Mouse (Mus musculus) brain, embryonic 14.5 days (tissue): ENCODE results near the gene Tsc22d2.

ENCODE experiments used
- CTCF ChIP-seq: fragments of 200-500 bp; IDR thresholded peaks from 2 replicates; pipeline ENCODE4 v1.5.1; 2012; ENCODE audit warnings: inconsistent platforms, mild to moderate bottlenecking, moderate library complexity, borderline replicate concordance; ENCODE audit not compliant: insufficient read depth, insufficient read length; ENCODE audit errors: extremely low read depth
- POLR2A ChIP-seq: fragments of 200-500 bp; IDR thresholded peaks from 2 replicates; pipeline ENCODE4 v1.6.1; 2012; ENCODE audit warnings: mild to moderate bottlenecking, inconsistent platforms, borderline replicate concordance; ENCODE audit not compliant: poor library complexity, insufficient read depth, insufficient read length, severe bottlenecking; ENCODE audit errors: extremely low read depth

DNA sequence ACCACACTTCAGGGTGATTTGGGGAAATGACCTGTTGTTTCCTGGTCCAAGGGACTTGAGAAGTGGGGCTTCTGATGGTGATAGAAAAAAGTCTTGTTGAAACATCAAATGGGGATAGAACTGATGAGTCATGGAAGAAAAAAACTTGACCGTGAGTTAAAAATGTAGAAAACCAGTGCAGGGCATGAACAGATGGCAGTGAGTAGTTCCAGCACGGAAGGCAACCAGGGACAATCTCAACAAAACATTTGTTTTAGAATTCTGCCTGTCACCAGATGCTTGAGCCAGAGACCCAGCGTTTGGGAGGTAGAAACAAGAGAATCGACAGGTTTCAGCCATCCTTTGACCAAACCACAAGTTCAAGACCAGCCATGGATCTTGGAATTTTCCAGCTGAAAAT lies 79.1 kb downstream of the Tsc22d2 start:
- TF ChIP-seq CTCF (no peak), POLR2A (no peak)
